Mouse (Mus musculus) CD4-positive naive resting alpha-beta T cell, adult 57 days (primary cell): ENCODE data around the gene Fam120b. TPM values are rescaled to one million over a fixed set of nuclear protein-coding genes. Genes with fewer than 3 reads are reported as not detected.

Experiments used
- total RNA-seq: library from RNA; stranded (reverse); gene quantifications from one replicate; pipeline ENCODE4 v1.2.4, GENCODE M21; 2023

Gene Fam120b
- 36.1 TPM for total RNA-seq

GRCm38 (mm10) chr17:15395997-15396675 lies at the start of gene Fam120b:
Fam120b (plus strand) TSS chr17:15396202.

DNA sequence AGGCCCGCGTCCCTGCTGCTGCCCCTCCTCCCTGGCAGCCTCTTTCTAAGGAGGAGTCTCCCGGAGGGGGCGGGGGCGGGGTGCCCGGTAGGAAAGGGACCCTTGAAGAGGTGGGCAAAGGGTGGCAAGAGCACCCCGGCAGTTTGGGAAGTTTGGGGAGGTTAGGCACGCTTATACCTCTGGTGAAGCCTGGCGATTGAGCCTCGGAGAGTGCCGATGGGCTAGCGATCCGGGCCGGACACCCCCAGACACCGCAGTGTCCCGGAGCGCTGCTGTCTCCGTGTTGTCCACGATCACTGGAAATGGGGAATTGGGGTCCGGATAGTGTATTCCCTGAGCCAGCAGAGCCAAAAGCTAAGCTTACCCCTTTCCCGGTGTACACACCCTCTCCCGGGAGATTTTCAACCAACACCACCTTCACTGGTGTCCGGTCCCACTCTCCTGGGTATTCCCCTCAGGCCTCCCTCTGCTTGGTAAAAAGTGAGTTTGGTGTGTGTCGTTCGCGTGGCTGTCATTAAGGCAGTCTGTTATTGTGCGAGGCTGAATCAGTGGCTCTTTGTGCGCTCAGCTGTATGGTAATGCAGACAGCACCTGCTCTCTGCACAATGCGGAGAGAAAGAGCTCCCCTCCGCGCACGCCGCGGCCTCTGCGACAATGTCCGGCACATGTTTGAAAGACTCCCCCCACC lies 19.4 kb upstream of the Fam120b start, which contains the start of gene Dll1:
TSS of gene Dll1 (minus strand) at position 379 of the 688 bp plus-strand sequence.

Other genes with a start within 250 kb of the Fam120b start
- 0.80 TPM for gene Dll1, start 19.3 kb upstream of the Fam120b start, total RNA-seq
- 124 TPM for gene Psmb1, start 103.5 kb downstream of the Fam120b start, total RNA-seq
- gene Tbp, start 103.7 kb downstream of the Fam120b start, total RNA-seq, result 49.7 TPM
- gene Pdcd2, start 131.1 kb downstream of the Fam120b start, total RNA-seq, result 49.3 TPM
- 10.5 TPM for gene Prdm9, start 168.2 kb downstream of the Fam120b start, total RNA-seq